Mouse (Mus musculus): ENCODE measurements around the gene Tor3a. TPM values are rescaled to one million over a fixed set of nuclear protein-coding genes. Genes with fewer than 3 reads are reported as not detected.

Gene Tor3a
- total RNA-seq, 2 experiments from 2014 or later, result 18.4 to 39.1 TPM

DNA sequence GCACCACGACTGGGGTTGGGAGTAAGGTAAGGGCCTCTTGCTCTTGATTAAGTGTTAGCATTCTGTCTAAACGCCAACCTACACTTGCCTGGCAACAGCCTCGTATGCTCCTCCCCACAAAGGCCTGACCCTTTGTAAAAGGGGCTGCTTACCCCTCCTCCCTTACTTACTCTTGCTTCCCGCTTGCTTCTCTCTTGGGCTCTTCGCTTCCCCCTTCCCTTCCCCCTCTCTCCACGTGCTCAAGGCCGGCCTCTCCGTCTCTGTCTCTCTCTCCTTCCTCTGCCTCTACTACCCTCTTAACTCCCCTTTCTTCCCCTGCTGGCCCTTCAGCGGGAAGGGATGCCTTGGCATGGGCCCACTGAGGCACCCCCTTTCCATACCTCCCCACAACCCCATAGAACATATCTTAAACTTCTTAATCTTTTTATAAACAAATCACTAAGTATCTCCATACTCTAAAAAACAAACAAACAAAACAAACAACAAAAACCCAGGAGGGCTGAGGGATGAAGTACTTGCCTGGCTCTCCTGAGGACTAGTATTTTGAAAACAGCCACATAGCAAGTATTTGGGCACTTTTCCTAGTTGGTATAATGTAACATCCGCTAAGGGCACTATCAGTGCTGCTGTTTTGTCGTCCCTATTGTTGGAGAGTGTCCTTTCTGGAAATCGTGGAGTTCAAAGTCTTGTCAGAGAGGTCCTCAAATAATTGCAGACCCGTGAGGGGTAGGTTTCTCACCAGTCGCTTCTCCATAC is 1.3 kb downstream of the Tor3a start:
- ATAC-seq (ENCODE audit: poor library complexity, severe bottlenecking), result no peak

DNA sequence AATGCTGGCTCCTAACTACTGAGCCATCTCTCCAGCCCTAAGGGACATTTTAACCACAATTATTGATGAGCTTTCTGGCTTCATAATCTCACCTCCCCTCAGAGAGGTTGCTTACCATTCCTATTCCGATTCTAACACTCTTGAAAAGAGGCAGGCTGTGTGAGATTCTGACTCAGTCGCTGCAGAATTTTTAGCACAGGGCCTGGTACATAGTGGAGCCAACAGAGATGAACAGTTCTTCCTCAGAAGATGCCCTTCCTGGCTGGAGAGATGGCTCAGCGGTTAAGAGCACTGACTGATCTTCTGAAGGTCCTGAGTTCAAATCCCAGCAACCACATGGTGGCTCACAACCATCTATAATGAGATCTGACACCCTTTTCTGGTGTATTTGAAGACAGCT is 2.2 kb downstream of the Tor3a start:
- ATAC-seq (ENCODE audit: poor library complexity, severe bottlenecking), result no peak

DNA sequence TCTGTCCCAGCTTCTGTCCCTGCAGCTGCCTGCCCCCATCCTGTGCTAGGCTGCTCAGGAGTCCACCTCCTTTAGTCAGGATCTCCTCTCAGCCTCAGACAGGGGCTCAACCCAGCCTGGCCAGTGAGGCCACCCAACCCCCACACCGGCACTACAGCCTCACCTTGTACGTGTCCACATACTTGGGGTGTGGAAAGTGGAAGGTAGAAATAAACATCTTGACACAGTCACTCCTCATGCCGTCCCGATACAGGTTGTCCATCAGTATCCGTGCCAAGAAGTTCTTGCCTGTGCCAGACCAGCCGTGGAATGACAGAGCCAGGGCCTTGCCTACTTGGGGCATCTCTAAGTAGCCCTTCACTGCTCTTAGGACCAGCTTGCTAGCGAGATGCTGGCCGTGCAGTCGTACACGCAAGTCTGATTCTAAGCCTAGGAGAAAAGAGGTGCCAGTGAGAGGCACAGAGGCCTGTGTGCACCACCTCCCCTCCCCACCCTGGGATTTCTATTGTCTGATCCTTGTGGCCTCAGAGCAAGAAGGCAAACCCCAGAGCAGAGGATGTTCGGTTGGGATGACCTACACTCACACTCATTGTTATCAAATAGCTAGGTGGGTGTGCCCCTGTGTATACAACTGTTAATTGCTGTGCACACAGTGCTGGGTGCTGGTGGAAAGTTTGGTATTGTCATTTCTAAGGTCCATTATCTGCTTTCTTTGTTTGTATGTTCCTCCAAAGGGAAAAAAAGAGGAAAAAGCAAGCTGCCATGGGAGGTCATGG is 4.8 kb downstream of the Tor3a start:
- ATAC-seq (ENCODE audit: poor library complexity, severe bottlenecking), result no peak

DNA sequence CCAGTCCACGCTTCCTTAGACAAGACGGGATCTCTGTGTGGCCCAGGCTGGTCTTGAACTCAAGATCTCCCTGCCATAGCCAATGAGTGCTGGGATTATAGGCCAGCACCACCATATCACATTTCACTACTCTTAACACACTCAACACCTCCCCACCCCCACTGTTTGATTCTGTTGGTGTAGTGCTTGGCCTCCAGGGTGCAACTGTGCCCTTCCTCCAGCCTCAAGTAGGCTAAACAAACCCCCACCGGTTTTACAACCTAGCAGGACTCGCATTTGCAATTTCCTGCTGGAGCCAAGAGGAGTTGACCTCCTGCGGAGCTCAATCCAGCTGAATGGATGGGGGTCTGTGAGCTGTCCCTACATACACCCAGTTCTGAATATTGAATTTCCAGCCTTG is 5.6 kb downstream of the Tor3a start:
- ATAC-seq (ENCODE audit: poor library complexity, severe bottlenecking), result no peak

GRCm38 (mm10) chr1:156667141-156667926 is 6.8 kb downstream of the Tor3a start:
- ATAC-seq (ENCODE audit: poor library complexity, severe bottlenecking), result 0 out of 2 replicates have a peak, but pooled peaks have one; percentile 8

DNA sequence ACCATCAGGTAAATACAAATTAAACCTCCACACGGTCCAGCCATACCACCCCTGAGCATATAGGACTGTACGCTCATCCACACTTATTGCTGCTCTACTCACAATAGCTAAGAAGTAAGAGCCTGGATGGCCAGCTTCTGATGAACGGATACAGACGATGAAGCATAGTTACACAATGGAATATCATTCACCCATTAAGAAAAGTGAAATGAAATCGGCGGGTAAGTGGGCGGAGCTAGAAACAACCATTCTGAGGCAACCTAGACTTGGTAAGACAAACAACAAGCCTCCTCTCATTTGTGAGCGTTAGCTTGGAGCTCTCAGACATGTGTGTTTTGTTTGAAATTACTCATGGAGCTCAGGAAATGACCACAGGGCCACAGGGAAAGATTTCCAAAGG is 8.4 kb downstream of the Tor3a start:
- ATAC-seq (ENCODE audit: poor library complexity, severe bottlenecking), result no peak

DNA sequence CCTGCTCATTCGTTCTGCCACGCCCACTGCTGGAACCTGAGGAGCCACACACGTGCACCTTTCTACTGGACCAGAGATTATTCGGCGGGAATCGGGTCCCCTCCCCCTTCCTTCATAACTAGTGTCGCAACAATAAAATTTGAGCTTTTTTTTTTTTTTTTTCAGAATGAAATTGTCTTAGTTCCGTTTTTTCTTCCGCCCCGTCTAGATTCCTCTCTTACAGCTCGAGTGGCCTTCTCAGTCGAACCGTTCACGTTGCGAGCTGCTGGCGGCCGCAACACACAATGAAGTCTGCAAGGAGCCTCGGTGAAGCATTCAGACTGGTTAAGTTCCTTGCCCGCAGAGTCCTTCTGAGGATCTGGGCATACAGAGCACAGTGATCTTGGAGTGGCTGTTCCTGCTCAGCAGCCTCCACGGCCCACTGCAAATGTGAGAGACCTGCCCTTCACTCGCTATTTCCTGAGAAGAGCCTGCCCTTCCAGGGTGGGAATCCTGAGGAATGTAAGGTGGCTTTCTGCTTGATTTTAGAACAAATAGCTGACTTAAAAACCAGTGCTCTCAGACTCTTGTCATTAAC is 13.4 kb downstream of the Tor3a start:
- ATAC-seq (ENCODE audit: poor library complexity, severe bottlenecking), result peak; percentile 57

DNA sequence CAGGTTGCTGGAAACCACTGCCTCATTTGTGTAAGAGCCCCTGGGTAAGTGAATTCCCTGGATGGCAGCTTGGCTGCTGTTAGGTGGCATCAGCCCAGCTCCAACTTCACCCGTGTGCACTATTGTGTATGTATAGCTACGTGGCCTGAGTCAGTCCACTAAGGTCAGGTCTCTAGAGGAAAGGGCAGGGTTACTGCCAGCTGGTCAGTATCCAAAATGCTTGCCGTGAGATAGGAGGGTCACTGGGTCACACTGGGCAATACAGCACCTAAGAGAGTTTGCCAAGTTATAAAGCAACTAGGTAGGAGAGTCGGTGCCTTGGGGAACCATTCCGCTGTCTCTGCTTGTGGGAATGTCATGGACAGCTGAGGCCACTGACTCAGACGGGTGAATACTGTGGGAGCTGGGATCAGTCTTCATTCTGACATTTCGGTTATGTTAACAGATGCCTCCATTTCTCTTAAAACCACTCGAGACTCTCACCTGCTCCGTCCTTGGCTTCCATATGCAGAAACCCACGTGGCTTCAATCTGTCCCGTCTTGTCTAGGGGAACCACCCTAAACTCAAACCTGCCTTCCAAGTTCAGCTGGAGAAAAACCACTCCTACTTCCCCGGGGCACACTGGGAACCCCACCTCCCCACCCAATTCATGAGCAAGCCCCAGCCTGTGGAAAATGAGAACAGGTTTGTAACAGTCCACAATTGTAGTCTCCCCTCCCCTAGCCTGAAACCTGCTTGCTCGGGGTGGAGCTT is 14.1 kb downstream of the Tor3a start:
- ATAC-seq (ENCODE audit: poor library complexity, severe bottlenecking), result peak; percentile 65

GRCm38 (mm10) chr1:156658676-156659075 is 15.5 kb downstream of the Tor3a start:
- no peak for ATAC-seq (ENCODE audit: poor library complexity, severe bottlenecking)

DNA sequence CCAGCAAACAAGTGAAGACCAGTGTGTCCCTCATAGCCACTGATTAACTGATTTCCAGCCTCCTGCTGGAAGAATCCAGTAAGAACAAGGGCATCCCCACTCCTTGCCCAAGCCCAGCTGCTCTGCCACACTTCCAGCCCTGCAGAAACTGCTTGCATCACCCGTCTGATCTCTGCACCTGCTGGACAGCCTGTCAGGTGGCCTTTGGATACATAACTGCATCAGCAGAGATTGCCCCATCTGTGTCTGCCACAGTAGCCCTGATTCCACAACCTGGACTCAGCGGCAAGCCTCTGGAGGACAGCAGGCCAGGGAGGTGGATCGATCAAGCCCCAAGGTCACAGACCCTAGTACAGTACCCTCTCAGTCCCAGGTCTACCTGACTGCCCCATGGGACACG is 16.6 kb downstream of the Tor3a start:
- ATAC-seq (ENCODE audit: poor library complexity, severe bottlenecking), result no peak

DNA sequence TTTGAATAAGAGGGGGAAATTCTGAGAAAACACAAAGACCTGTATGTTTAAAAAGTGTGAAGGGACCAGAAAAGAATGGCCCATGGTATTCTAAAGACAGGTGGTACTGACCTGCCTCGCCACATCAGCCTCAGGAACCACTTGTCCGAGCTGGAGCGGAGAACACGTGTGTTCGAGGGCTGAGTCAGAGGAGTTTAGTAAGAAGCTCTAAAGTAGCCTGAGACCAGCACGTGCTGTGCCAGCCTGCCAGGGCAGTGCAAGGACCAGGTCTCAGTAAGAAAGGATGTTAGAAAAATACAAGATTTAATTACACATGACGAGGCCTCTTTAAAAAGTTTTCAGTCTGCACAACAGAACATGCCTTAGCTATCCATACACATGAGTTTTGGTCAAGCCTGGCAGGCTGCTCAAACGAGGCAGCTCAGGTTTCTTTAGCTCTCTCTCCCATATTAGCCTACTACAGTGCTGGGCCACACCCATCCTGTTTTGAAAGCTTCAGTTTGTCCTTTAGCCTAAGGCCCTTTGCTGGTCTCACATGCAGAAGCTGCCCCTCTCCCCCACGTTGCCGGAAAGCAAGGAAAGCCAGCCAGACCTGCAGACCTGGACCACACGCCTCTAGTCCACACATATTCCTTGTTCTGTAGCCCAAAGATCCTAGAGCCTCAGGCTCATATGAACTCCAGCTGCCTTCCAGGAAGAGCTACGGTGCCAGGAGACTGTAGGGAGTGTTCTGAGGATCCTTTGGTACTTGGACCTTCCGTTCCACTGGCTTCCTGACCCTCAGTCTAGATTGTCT is 19.2 kb downstream of the Tor3a start:
- 0 out of 2 replicates have a peak, but pooled peaks have one; percentile 16 for ATAC-seq (ENCODE audit: poor library complexity, severe bottlenecking)

DNA sequence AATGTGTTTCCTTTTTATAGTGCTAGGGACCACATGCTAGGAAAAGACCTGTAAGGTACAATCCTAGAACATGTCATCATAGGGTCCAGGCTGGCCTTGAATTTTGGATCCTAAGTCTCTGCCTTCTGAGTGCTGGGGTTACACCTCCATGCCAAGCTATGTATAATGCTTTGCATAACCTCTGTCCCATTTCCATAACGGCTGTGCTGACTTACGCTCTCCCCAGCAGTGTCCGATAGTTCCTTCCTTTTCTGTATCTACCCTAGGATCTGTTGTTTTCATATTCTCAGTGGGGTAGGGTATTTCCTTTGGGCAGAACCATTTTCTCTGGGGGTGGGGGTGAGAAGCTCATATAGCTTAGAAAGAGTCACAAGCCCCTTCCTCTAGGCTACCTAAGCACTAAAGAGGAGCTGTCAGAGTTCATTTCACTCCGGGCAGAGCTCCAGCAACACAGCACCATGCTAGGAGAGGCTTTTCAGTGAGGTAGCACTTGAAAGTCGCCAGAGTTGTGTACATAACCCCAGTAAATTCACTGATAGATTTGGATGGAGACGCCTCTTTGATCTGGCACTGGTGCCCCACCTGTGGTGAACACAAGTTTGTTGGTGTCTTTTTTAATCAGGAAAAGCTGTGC is 21.9 kb downstream of the Tor3a start:
- ATAC-seq (ENCODE audit: poor library complexity, severe bottlenecking), result no peak

- ATAC-seq (ENCODE audit: poor library complexity, severe bottlenecking), result no peak
Observed at GRCm38 (mm10) chr1:156650631-156651030, 23.5 kb downstream of the Tor3a start.

GRCm38 (mm10) chr1:156648705-156649104 is 25.5 kb downstream of the Tor3a start:
- no peak for ATAC-seq (ENCODE audit: poor library complexity, severe bottlenecking)

DNA sequence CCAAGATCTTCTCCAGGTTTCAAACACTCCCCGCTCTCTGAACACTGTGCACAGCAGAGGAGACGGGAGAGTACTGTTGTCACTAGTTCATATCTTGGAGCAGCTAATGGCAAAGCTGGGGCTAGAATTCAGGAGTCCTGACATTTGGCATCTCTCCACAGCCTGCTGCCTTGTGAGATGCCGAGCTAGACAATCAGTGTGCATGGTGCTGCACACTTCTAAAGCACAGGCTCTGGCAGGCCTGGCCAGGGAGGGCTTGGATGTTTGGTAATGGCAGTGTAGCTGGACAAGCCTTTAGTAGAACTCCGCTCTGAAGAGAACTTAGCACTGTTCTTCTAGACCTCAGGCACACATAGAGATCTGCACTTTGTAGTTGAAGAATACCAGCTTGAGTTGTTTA is 28.2 kb downstream of the Tor3a start:
- ATAC-seq (ENCODE audit: poor library complexity, severe bottlenecking), result no peak

GRCm38 (mm10) chr1:156644780-156645523 is 29.2 kb downstream of the Tor3a start:
- no peak for ATAC-seq (ENCODE audit: poor library complexity, severe bottlenecking)

- no peak for ATAC-seq (ENCODE audit: poor library complexity, severe bottlenecking)
Observed at GRCm38 (mm10) chr1:156644061-156644460, 30.1 kb downstream of the Tor3a start.

DNA sequence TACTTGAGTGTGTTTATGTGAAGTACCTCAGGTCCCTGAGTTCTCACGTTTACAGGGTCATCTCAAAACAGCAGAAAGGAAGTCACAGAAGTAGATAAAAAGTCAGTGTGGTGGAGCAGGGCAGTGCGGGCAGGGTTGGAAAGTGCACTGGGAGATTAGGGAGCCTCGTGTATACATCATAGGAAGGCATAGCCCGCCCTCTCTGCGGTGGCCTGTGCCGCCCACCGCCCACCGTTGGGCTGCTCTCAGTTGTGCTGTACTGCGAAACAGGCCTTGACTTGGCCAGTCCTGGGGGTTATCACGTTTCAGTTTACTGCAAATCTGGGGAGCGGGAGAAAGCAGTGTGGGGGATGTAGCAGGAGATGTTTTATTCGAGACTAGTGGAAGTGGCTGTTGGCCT is 31.3 kb downstream of the Tor3a start:
- ATAC-seq (ENCODE audit: poor library complexity, severe bottlenecking), result no peak
